Comparison of ENCODE assay signal across 34 mouse cellular contexts in genomic region chr6:128345623-128346022, GRCm38 (mm10). TPM values are rescaled to one million over a fixed set of nuclear protein-coding genes. Genes with fewer than 3 reads are reported as not detected.
DNase-seq lines count a peak whose midpoint lies in the region; ATAC-seq and TF ChIP-seq lines count a peak whose summit lies in the region.
"Had no signal": no experiment of that assay in that cellular context is flagged by ENCODE, and none has a peak within 500 bp of the region (broad histone marks: within the 10 kb centered on the region; RNA-seq: fewer than 3 reads in every experiment).

No protein-coding gene starts in this region.

- H3K4me3 ChIP-seq in C2C12 (ENCODE audit: insufficient read depth, poor library complexity, severe bottlenecking), result no peak overlapping the region
- H3K4me3 ChIP-seq: erythroblast, embryonic 14.5 days; forebrain, embryonic 13.5 days; liver, embryonic 15.5 days; lung, embryonic 15.5 days had no signal

- H3K79me3 ChIP-seq in C2C12 (ENCODE audit: low read depth), result peaks cover 4% of the 10 kb centered on the region

- ATAC-seq in hematopoietic stem cell, adult 5-6 weeks (replicated peaks in 1 of 2; ENCODE audit: insufficient read depth in 1 of 2, low FRiP score in 2 of 2, low TSS enrichment in 1 of 2, low read depth in 1 of 2, poor library complexity in 2 of 2, severe bottlenecking in 2 of 2), result peak; percentile 86 to 91
- ATAC-seq in monocyte, adult 5-6 weeks (replicated peaks; ENCODE audit: insufficient number of reproducible peaks, low FRiP score, low TSS enrichment, poor library complexity, severe bottlenecking), result peak; percentile 68; the same call in 1 of the 2 replicates
- ATAC-seq: forebrain, embryonic 13.5 days; Patski had no signal

- no peak for TF ChIP-seq CTCF in C2C12 (IDR thresholded peaks at IDR 0.05; ENCODE audit: control insufficient read depth, insufficient read depth, insufficient read length)

- H3ac ChIP-seq in C2C12 (ENCODE audit: control insufficient read depth, insufficient read length, low read depth), result no peak overlapping the region

- H3K36me3 ChIP-seq in C2C12 (ENCODE audit: control insufficient read depth, insufficient read depth), result peaks cover 8% of the 10 kb centered on the region
- H3K36me3 ChIP-seq: liver, embryonic 15.5 days had no signal

- peak; percentile 99 for DNase-seq in 416B (ENCODE audit: low read depth)
- DNase-seq in ovary, postnatal 36 days (ENCODE audit: low spot score), result no peak
- DNase-seq in kidney, adult 9 months, result no peak
- DNase-seq in cerebellum, postnatal 10 days, result no peak
- DNase-seq: adrenal gland, postnatal 25 days; cerebellum, adult 8-10 months; gastrocnemius, postnatal 36 days; heart, postnatal 36 days; kidney, postnatal 36 days; lung, postnatal 36 days; thymus, postnatal 25 days had no signal

- peaks cover 4% of the 10 kb centered on the region for H3K79me2 ChIP-seq in C2C12 (ENCODE audit: control insufficient read depth, insufficient read depth)

- H3K27me3 ChIP-seq in C2C12 (ENCODE audit: control insufficient read depth, insufficient read depth, insufficient read length), result no peaks in the 10 kb centered on the region
- H3K27me3 ChIP-seq: forebrain, embryonic 13.5 days; liver, embryonic 15.5 days; lung, embryonic 15.5 days; Patski had no signal

TF ChIP-seq in C2C12, 6 proteins besides CTCF, POLR2A, EP300 and RAD21:
- TF ChIP-seq MYOD1 (IDR thresholded peaks at IDR 0.05; ENCODE audit: control insufficient read depth, insufficient read length, low read depth) (no peak), MAX (IDR thresholded peaks at IDR 0.05) (no peak), USF1 (IDR thresholded peaks at IDR 0.05; ENCODE audit: low read depth) (no peak), CEBPB (IDR thresholded peaks at IDR 0.05; ENCODE audit: low read depth) (peak; percentile 83), MYOG (IDR thresholded peaks at IDR 0.05; ENCODE audit: control insufficient read depth, extremely low read depth, insufficient read length) (no peak), FOSL1 (IDR thresholded peaks at IDR 0.05; ENCODE audit: insufficient read depth, low read length, poor library complexity, severe bottlenecking) (no peak)

RNA-seq across cellular contexts. Expression of gene Tulp3, which starts 10.0 kb away (rescaled TPM):
- polyA plus RNA-seq in C2C12 (2012; fragmentation: generic; extraction: Trizol), result 19.0 TPM
- 0.56 and 1.5 TPM in 2 replicates for total RNA-seq in hematopoietic stem cell, adult 5-6 weeks (2017)
- 0.48 to 1.6 TPM (median 1.2 TPM) in 3 replicates for total RNA-seq in monocyte, adult 5-6 weeks (2017)

RNA-seq across cellular contexts. Expression of gene Rhno1, which starts 17.1 kb away (rescaled TPM):
- 39.9 TPM for polyA plus RNA-seq in C2C12 (2012; fragmentation: generic; extraction: Trizol)
- 49.2 and 50.2 TPM in 2 replicates for total RNA-seq in hematopoietic stem cell, adult 5-6 weeks (2017)
- 22.2 to 35.8 TPM (median 32.9 TPM) in 3 replicates for total RNA-seq in monocyte, adult 5-6 weeks (2017)

RNA-seq across cellular contexts. Expression of gene Foxm1, which starts 17.1 kb away (rescaled TPM):
- 60.4 TPM for polyA plus RNA-seq in C2C12 (2012; fragmentation: generic; extraction: Trizol)
- total RNA-seq in hematopoietic stem cell, adult 5-6 weeks (2017), result 11.6 and 15.2 TPM in 2 replicates
- total RNA-seq in monocyte, adult 5-6 weeks (2017), result 0.64 to 2.4 TPM (median 1.4 TPM) in 3 replicates

RNA-seq across cellular contexts. Expression of gene Tex52, which starts 29.6 kb away (rescaled TPM):
- 0.21 TPM for polyA plus RNA-seq in C2C12 (2012; fragmentation: generic; extraction: Trizol)
- not detected in 2 replicates for total RNA-seq in hematopoietic stem cell, adult 5-6 weeks (2017)
- not detected in 3 replicates for total RNA-seq in monocyte, adult 5-6 weeks (2017)
- total RNA-seq: adrenal gland, postnatal 25 days; gastrocnemius, adult 18-20 months; gastrocnemius, postnatal 36 days; heart, adult 8-10 months; heart, postnatal 36 days had no signal
- polyA plus RNA-seq: intestine, embryonic 14.5 days had no signal

RNA-seq across cellular contexts. Expression of gene Gm44596, which starts 29.7 kb away (rescaled TPM):
- not detected for polyA plus RNA-seq in C2C12 (2012; fragmentation: generic; extraction: Trizol)
- total RNA-seq in hematopoietic stem cell, adult 5-6 weeks (2017), result not detected in 2 replicates
- not detected in 3 replicates for total RNA-seq in monocyte, adult 5-6 weeks (2017)
- total RNA-seq: adrenal gland, postnatal 25 days; gastrocnemius, adult 18-20 months; gastrocnemius, postnatal 36 days; heart, adult 8-10 months; heart, postnatal 36 days; left cerebral cortex, adult 18-20 months; midbrain, postnatal 0 days had no signal
- polyA plus RNA-seq: brain, embryonic 14.5 days; embryonic facial prominence, embryonic 11.5 days; erythroblast, embryonic 14.5 days; forebrain, embryonic 13.5 days; heart, embryonic 14.5 days; hindbrain, embryonic 14.5 days; intestine, embryonic 14.5 days; kidney, embryonic 14.5 days; limb, embryonic 14.5 days; liver, embryonic 15.5 days; lung, embryonic 15.5 days; midbrain, embryonic 11.5 days; midbrain, postnatal 0 days; neural tube, embryonic 11.5 days; Patski; spleen, adult 2 months; stomach, embryonic 14.5 days had no signal
